Mouse (Mus musculus) liver, embryonic 15.5 days (tissue): ENCODE measurements around the gene Lrrc4. TPM values are rescaled to one million over a fixed set of nuclear protein-coding genes. Genes with fewer than 3 reads are reported as not detected.

Experiments
- ATAC-seq: fragments of 200-750 bp; cut with Nextera tagmentation; 2 replicates; pipeline ENCODE4 v1.8.0; 2017; ENCODE audit warnings: moderate number of reproducible peaks, mild to moderate bottlenecking, moderate library complexity; ENCODE audit not compliant: insufficient read depth
- H3K27ac ChIP-seq: fragments of 300-500 bp; sonication (generic); replicated peaks from 2 replicates; pipeline ENCODE4 v1.5.1; 2015; ENCODE audit warnings: mild to moderate bottlenecking, inconsistent platforms
- H3K27me3 ChIP-seq: fragments of 300-500 bp; sonication (generic); 2 replicates; pipeline ENCODE4 v1.6.1; 2015; ENCODE audit warnings: mild to moderate bottlenecking, inconsistent platforms
- H3K36me3 ChIP-seq: fragments of 300-500 bp; sonication (generic); replicated peaks from 2 replicates; pipeline ENCODE4 v1.6.1; 2015; ENCODE audit warnings: moderate library complexity, mild to moderate bottlenecking, inconsistent platforms
- H3K4me1 ChIP-seq: fragments of 300-500 bp; sonication (generic); replicated peaks from 2 replicates; pipeline ENCODE4 v1.6.1; 2015; ENCODE audit warnings: inconsistent platforms
- H3K4me2 ChIP-seq: fragments of 300-500 bp; sonication (generic); 2 replicates; pipeline ENCODE4 v1.6.1; 2015; ENCODE audit warnings: moderate library complexity, mild to moderate bottlenecking, inconsistent platforms
- H3K4me3 ChIP-seq: fragments of 300-500 bp; sonication (generic); replicated peaks from 2 replicates; pipeline ENCODE4 v1.5.1; 2015; ENCODE audit warnings: mild to moderate bottlenecking, inconsistent platforms
- H3K9ac ChIP-seq: fragments of 300-500 bp; sonication (generic); 2 replicates; pipeline ENCODE4 v1.6.1; 2015; ENCODE audit warnings: moderate library complexity, mild to moderate bottlenecking, inconsistent platforms
- H3K9me3 ChIP-seq: fragments of 300-500 bp; sonication (generic); replicated peaks from 2 replicates; pipeline ENCODE4 v1.6.1; 2016; ENCODE audit warnings: inconsistent platforms
- WGBS: fragments of 180-500 bp; shearing (Covaris S2); methylation state at CpG from one replicate; pipeline ENCODE4 v1.1.7; 2015; ENCODE audit warnings: mixed read lengths; ENCODE audit not compliant: insufficient replicate concordance; 5-methylcytosine and 5-hydroxymethylcytosine counted together
- polyA plus RNA-seq: library from polyadenylated mRNA; unstranded; fragments of >200 nt; fragmentation: Nextera tagmentation; extraction: Ambion mirVana; gene quantifications from 2 replicates; pipeline ENCODE4 v1.2.1, GENCODE M21; 2015

Gene Lrrc4
- polyA plus RNA-seq, 1 experiment from 2014 or later: 0.02 TPM

DNA sequence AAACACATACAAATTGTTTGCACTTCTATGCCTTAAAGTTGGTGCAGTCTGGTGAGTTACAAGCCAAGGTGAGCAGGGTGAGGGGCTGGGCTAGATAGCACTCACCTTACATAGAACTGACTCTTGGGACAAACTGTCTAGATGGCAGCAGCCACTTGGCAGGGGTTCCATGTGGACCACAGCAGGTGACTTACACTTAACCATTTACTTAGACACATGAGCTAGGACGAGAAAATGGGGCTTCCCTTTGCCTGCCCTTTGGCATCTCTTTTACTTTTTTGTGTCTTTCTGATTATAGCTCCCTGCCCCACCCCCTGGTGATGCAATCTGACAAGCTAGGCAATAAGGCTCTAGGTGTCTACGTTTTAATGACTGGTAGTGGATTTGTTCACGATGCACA lies 82.3 kb downstream of the Lrrc4 start:
- Histone ChIP-seq H3K36me3 (peaks cover 21% of the 10 kb centered on the region; the same call in 1 of the 2 replicates), H3K27ac (no peak overlapping the region)

DNA sequence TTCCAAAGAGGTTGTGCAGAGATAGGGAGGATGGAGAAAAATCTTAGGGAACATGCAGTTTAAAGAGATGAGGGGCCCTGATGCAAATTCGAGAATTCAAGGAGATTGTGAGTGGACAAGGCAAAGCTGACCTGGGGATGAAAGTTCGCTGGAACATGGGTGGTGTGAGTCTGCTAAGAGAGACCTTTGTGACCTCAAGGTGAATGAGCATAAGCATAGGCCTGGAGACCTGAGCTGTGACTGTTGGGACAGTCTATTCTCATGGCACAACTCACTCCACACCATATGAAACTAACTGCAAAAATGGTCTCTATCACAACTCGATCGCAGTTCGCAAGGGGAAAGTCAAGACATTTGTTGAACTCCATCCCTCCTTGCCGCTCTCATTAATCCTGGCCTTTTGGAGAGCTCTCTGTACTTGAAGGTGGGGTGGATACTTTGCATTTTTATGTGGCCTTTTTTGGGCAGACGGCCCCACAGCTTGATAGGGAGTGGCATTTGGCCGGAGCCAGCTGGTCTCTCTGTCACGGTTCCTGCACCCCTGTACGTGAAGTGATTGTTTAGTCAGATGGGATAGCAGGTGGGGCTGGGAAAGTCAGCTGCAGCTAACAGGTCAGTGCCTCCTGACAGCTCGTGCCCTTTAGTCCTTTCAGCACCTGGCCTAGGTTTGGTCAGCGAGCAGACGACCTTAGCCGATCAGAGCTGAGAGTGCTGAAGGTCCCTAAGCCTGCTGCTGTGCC lies 83.4 kb downstream of the Lrrc4 start:
- 73% methylated on average over 14 of the region's 14 CpGs for WGBS
- ATAC-seq: peak; percentile 58

More for the DNA sequence above, 82.3 kb downstream of the Lrrc4 start:
- Histone ChIP-seq H3K4me2 (no peak overlapping the region), H3K4me1 (peaks cover 3% of the 10 kb centered on the region), H3K4me3 (no peak overlapping the region), H3K9me3 (no peaks in the 10 kb centered on the region), H3K27me3 (no peaks in the 10 kb centered on the region), H3K9ac (no peak overlapping the region)
- 60% methylated on average over 3 of the region's 3 CpGs for WGBS
- ATAC-seq: no peak

DNA sequence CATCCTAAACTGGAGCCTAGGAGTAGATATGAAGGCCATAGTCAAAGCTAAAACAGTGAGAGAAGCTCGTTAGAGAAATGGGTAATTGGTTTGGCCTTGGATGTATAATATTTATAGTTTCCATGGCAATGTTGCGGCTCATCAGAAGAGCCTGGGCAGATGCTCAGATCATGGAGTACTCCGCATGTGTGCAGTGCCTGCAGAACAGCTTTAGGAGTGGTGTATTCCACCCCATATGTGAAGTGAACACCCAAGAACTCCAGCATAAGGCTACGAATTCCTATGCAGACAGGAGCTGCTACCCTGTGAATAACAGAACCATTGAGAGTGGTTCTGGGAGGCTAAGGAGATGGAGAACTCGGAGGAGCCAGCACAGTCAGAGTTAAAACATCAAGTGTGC lies 84.5 kb downstream of the Lrrc4 start:
- Histone ChIP-seq H3K4me2 (no peak overlapping the region), H3K4me1 (no peaks in the 10 kb centered on the region; the same call in none of the 2 replicates), H3K27ac (no peak overlapping the region), H3K36me3 (peaks cover 21% of the 10 kb centered on the region; the same call in 1 of the 2 replicates), H3K4me3 (no peak overlapping the region), H3K27me3 (no peaks in the 10 kb centered on the region), H3K9ac (no peak overlapping the region), H3K9me3 (no peaks in the 10 kb centered on the region)
- 72% methylated on average over 5 of the region's 5 CpGs for WGBS
- ATAC-seq: no peak

More for the DNA sequence above, 83.4 kb downstream of the Lrrc4 start:
- H3K27me3 ChIP-seq: no peaks in the 10 kb centered on the region
- H3K27ac ChIP-seq: no peak overlapping the region
- H3K9me3 ChIP-seq: no peaks in the 10 kb centered on the region
- no peak overlapping the region for H3K9ac ChIP-seq
- peaks cover 21% of the 10 kb centered on the region; the same call in 1 of the 2 replicates for H3K36me3 ChIP-seq
- H3K4me1 ChIP-seq: no peaks in the 10 kb centered on the region; the same call in none of the 2 replicates
- H3K4me3 ChIP-seq: no peak overlapping the region
- H3K4me2 ChIP-seq: no peak overlapping the region

DNA sequence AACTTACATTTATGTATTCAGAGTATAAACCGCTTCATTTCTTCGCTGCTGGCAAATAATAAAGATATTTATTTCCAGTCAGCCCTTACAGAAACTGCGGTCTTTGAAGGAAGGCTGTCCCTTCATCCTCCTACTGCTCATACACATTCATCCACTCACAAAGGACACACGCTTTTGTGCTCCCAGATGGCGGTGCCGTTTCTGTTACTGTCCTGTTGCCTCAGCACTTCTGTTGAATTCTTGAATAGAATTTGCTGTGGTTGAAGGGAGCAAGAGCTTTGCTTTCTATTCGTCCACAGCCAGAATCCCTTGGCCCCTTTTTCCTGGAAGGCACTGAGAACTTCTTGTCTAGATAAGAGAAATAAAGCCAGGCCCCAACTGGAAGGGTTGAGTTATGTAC lies 85.7 kb downstream of the Lrrc4 start:
- ATAC-seq: no peak
- H3K4me2 ChIP-seq: no peak overlapping the region
- no peaks in the 10 kb centered on the region for H3K9me3 ChIP-seq
- WGBS: 72% methylated on average over 7 of the region's 7 CpGs
- H3K4me1 ChIP-seq: no peaks in the 10 kb centered on the region; the same call in none of the 2 replicates
- no peak overlapping the region for H3K27ac ChIP-seq
- no peak overlapping the region for H3K9ac ChIP-seq
- no peak overlapping the region for H3K4me3 ChIP-seq
- H3K36me3 ChIP-seq: peaks cover 21% of the 10 kb centered on the region; the same call in 1 of the 2 replicates
- no peaks in the 10 kb centered on the region for H3K27me3 ChIP-seq

DNA sequence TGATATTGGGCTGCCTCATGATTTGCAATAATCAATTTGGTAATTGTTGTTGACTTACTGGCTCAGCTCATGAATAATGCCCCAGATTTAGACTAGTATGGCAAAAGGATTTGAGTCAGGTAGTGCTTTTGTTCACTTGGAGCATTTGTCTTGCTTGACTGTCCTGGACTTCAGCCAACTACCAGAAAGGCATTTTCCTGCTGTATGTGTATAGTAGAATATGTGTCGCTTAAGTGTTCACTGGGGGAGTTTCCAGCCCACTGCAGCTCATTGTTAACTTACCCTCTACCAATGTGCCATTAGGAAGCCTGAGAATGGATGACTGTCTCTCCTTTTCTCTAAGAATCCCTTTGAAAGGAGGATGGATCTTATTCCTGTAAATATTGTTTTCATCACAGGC lies 88.0 kb downstream of the Lrrc4 start:
- 85% methylated on average over 1 of the region's 1 CpGs for WGBS
- ATAC-seq: no peak
- H3K4me1 ChIP-seq: no peaks in the 10 kb centered on the region; the same call in 1 of the 2 replicates

DNA sequence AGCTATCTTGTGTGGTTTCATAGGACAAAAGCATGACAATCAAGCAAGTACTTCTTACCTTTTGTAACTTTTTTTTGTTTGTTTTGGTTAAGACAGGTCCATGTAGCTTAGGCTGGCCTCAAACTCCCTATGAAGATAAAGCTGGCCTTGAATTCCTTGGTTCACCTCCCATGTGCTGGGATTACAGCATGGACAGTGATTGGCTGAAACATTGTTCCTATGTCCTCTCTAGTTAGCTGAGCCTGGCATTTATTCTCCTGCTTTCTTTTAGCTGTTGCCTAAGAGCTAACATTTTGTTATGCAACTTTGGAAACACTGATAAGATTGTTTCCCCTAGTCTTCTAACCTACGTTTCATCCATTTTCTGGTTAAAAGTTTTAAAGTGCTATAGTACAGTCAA lies 93.9 kb downstream of the Lrrc4 start:
- H3K4me3 ChIP-seq: no peak overlapping the region
- no peak; the same call in 1 of the 2 replicates for ATAC-seq
- peaks cover 16% of the 10 kb centered on the region; the same call in 1 of the 2 replicates for H3K4me1 ChIP-seq
- no peaks in the 10 kb centered on the region for H3K36me3 ChIP-seq
- WGBS: 41% methylated on average over 1 of the region's 1 CpGs
- H3K27me3 ChIP-seq: no peaks in the 10 kb centered on the region
- H3K9ac ChIP-seq: no peak overlapping the region
- no peak overlapping the region for H3K27ac ChIP-seq
- H3K9me3 ChIP-seq: no peaks in the 10 kb centered on the region
- H3K4me2 ChIP-seq: no peak overlapping the region

More for the DNA sequence above, 88.0 kb downstream of the Lrrc4 start:
- no peaks in the 10 kb centered on the region for H3K27me3 ChIP-seq
- H3K9me3 ChIP-seq: no peaks in the 10 kb centered on the region
- H3K27ac ChIP-seq: no peak overlapping the region
- H3K9ac ChIP-seq: no peak overlapping the region
- H3K36me3 ChIP-seq: peaks cover 21% of the 10 kb centered on the region; the same call in 1 of the 2 replicates
- no peak overlapping the region for H3K4me2 ChIP-seq
- no peak overlapping the region for H3K4me3 ChIP-seq

DNA sequence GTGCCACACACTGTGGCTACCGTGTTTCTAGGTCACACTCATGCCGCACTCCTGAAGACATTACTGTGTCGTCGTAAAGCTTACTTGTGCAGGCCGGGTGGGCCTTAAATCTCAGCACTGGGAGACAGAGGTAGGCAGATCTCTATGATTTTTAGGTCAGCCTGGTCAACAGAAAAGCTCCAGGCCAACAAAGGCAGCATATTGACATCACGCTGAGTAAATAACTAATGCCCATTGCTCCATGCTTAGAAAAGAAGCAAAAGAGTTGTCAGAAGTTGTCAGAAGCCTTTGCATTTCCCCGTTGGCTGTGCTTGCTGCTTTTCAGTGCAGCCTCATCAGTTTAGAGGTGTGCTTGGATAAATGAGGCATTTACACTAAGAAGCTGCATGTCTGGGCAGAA lies 94.9 kb downstream of the Lrrc4 start:
- Histone ChIP-seq H3K36me3 (no peaks in the 10 kb centered on the region), H3K4me3 (no peak overlapping the region), H3K4me1 (peaks cover 16% of the 10 kb centered on the region; the same call in 1 of the 2 replicates), H3K9ac (no peak overlapping the region), H3K27me3 (no peaks in the 10 kb centered on the region), H3K27ac (no peak overlapping the region), H3K4me2 (no peak overlapping the region), H3K9me3 (no peaks in the 10 kb centered on the region)
- 71% methylated on average over 7 of the region's 7 CpGs for WGBS
- no peak for ATAC-seq

DNA sequence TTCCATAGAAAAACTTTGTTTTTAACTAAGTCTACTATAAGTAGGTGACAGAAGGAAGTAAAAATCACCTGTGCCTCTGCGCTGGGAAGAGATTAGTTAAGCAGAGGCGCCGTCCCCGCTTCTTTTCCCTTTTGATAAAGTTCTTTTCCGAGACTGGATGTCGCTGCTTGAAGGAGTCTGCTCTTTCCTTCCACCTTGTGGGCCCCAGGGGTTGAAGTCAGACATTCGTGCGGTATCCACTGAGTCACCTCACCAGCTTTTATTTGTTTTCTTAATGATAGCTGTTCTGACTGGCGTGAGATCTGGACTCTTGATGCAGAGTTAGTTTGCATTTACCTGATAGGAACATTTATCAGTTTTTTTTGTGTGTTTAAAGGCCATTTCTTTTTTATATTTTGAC lies 96.4 kb downstream of the Lrrc4 start:
- no peak overlapping the region for H3K27ac ChIP-seq
- no peak overlapping the region for H3K4me2 ChIP-seq
- peaks cover 16% of the 10 kb centered on the region; the same call in 1 of the 2 replicates for H3K4me1 ChIP-seq
- ATAC-seq: no peak
- no peaks in the 10 kb centered on the region for H3K36me3 ChIP-seq
- H3K9me3 ChIP-seq: no peaks in the 10 kb centered on the region
- H3K27me3 ChIP-seq: no peaks in the 10 kb centered on the region
- no peak overlapping the region for H3K4me3 ChIP-seq
- no peak overlapping the region for H3K9ac ChIP-seq
- 60% methylated on average over 9 of the region's 9 CpGs for WGBS

DNA sequence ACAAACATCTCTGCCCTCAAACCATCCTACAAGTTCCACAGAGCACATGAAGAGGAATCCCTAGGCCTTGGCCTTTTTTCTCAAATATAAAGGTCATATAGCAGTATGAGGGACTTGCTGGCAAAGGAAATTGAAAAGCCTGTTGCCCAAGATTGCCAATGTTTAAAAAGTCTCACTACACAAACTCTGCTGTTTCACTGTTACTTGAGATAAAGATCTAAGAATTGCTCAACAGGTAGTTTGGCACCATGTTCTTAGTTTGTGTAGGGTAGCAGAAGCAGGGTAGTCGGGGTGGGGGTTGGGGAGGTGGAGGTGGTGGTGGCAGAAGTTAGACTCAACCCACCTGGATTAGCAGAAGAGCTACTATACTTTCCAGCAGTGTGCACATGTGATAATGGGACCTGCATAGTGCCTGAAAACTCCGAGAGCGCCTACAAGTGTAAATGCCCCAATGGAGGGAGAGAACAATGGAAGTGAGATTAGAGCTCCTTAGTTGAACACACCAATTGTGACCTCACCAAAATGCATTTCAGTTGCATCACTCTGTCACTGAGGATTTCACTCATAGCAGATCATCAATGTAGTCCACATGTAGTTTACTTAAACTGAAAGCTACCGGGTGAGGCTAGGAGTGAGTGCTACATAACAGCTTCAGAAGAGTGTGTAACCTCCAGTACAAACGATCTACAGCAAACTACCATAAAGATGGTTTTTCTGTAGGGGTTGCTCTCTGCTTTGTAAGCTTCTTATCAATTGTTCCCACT lies 97.5 kb downstream of the Lrrc4 start:
- H3K36me3 ChIP-seq: no peaks in the 10 kb centered on the region
- H3K27ac ChIP-seq: no peak overlapping the region
- no peak overlapping the region for H3K4me3 ChIP-seq
- WGBS: 66% methylated on average over 5 of the region's 5 CpGs
- no peaks in the 10 kb centered on the region for H3K27me3 ChIP-seq
- H3K4me1 ChIP-seq: peaks cover 23% of the 10 kb centered on the region
- ATAC-seq: peak; percentile 25; the same call in 1 of the 2 replicates
- no peak overlapping the region for H3K9ac ChIP-seq
- H3K9me3 ChIP-seq: no peaks in the 10 kb centered on the region
- H3K4me2 ChIP-seq: no peak overlapping the region

DNA sequence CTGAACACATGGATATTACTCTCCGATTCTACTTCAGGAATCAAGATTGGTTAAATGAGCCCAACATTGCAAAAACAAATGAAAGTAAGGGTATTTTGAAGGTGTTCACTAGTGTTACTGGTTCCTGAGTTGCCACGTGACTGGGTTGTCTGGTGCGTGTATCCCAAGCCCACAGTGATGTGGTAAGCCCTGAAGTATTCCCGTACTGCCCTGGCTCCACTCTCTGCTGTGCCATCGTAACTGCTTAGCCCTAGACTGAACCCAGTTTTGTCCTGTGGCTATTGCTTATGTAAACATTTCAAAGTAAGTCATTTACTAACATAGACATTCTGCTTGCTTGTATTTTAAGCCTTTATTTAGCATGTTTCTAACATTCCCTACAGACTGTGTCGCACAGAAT lies 100.3 kb downstream of the Lrrc4 start:
- 73% methylated on average over 6 of the region's 6 CpGs for WGBS
- Histone ChIP-seq H3K4me2 (no peak overlapping the region), H3K4me1 (peaks cover 20% of the 10 kb centered on the region), H3K27me3 (no peaks in the 10 kb centered on the region), H3K27ac (no peak overlapping the region), H3K36me3 (no peaks in the 10 kb centered on the region), H3K9ac (no peak overlapping the region), H3K9me3 (no peaks in the 10 kb centered on the region), H3K4me3 (no peak overlapping the region)
- no peak; the same call in 1 of the 2 replicates for ATAC-seq

DNA sequence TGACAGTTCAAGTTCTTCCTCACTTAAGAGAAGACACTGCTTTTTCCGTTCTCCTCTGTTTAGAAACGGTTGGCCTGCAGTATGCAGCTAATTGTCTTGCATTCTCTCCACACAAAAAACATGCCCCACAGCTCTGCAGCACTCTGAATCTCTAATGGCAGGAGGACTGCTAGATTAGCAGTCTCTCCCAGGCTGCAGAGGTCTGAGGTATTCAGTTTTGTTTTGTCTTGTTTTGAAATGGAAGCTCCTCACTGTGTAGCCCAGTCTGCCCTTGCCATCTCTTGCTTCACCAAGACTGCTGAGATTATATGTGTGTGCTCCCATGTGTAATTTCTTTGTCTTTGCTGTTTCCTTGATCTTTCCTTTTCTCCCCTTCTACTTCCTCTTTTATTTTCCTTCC lies 101.9 kb downstream of the Lrrc4 start:
- no peak overlapping the region for H3K4me2 ChIP-seq
- H3K9ac ChIP-seq: no peak overlapping the region
- H3K27ac ChIP-seq: no peak overlapping the region
- ATAC-seq: no peak
- peaks cover 19% of the 10 kb centered on the region for H3K4me1 ChIP-seq
- no peaks in the 10 kb centered on the region for H3K9me3 ChIP-seq
- WGBS: 49% methylated on average over 2 of the region's 2 CpGs
- H3K27me3 ChIP-seq: no peaks in the 10 kb centered on the region
- no peak overlapping the region for H3K4me3 ChIP-seq
- 0 out of 2 replicates have a peak, but pooled peaks cover 9% of the 10 kb centered on the region for H3K36me3 ChIP-seq
